Mouse (Mus musculus) heart, adult 2 months (tissue): ENCODE data around the gene Tnik.

Experiments
- CTCF ChIP-seq: fragments of 200-600 bp; IDR thresholded peaks from 2 replicates; pipeline ENCODE4 v1.8.1; 2022; ENCODE audit warnings: antibody characterized with exemption, mild to moderate bottlenecking, moderate library complexity
- POLR2A ChIP-seq: fragments of 200-500 bp; IDR thresholded peaks from 2 replicates; pipeline ENCODE4 v1.6.1; 2011; ENCODE audit warnings: mild to moderate bottlenecking, low read depth, low read length, control low read depth; ENCODE audit not compliant: insufficient read depth

GRCm38 (mm10) chr3:28410269-28410668 is 147.3 kb downstream of the Tnik start:
- TF ChIP-seq POLR2A: no peak
- TF ChIP-seq CTCF: peak; percentile 54
